Mouse (Mus musculus) embryonic facial prominence, embryonic 13.5 days (tissue): ENCODE measurements around the gene Tmem229b. TPM values are rescaled to one million over a fixed set of nuclear protein-coding genes. Genes with fewer than 3 reads are reported as not detected.
"Not testable (repeated sequence)": the region's sequence is repeated elsewhere in the genome, so short reads cannot be mapped to it uniquely, and the experiment has no call there.

Source experiments
- ATAC-seq: fragments of 200-750 bp; cut with Nextera tagmentation; 2 replicates; pipeline ENCODE4 v1.8.0; 2017; ENCODE audit warnings: low read depth; ENCODE audit not compliant: insufficient number of reproducible peaks, insufficient read depth, low FRiP score, low TSS enrichment
- H3K27ac ChIP-seq: fragments of 300-500 bp; sonication (generic); 2 replicates; pipeline ENCODE4 v1.5.1; 2015; ENCODE audit warnings: moderate library complexity, mild to moderate bottlenecking, inconsistent platforms
- H3K27me3 ChIP-seq: fragments of 300-500 bp; sonication (generic); 2 replicates; pipeline ENCODE4 v1.6.1; 2015; ENCODE audit warnings: mild to moderate bottlenecking, inconsistent platforms
- H3K36me3 ChIP-seq: fragments of 300-500 bp; sonication (generic); 2 replicates; pipeline ENCODE4 v1.6.1; 2015; ENCODE audit warnings: mild to moderate bottlenecking, inconsistent platforms
- H3K4me1 ChIP-seq: fragments of 300-500 bp; sonication (generic); 2 replicates; pipeline ENCODE4 v1.6.1; 2015; ENCODE audit warnings: inconsistent platforms
- H3K4me2 ChIP-seq: fragments of 300-500 bp; sonication (generic); 2 replicates; pipeline ENCODE4 v1.6.1; 2015; ENCODE audit warnings: moderate library complexity, mild to moderate bottlenecking, inconsistent platforms
- H3K4me3 ChIP-seq: fragments of 300-500 bp; sonication (generic); 2 replicates; pipeline ENCODE4 v1.5.1; 2015; ENCODE audit warnings: mild to moderate bottlenecking, inconsistent platforms
- H3K9ac ChIP-seq: fragments of 300-500 bp; sonication (generic); 2 replicates; pipeline ENCODE4 v1.6.1; 2015; ENCODE audit warnings: mild to moderate bottlenecking, inconsistent platforms
- H3K9me3 ChIP-seq: fragments of 300-500 bp; sonication (generic); 2 replicates; pipeline ENCODE4 v1.6.1; 2016; ENCODE audit warnings: inconsistent platforms
- WGBS: fragments of 180-500 bp; shearing (Covaris S2); methylation state at CpG from one replicate; pipeline ENCODE4 v1.1.7; 2015; ENCODE audit warnings: mixed read lengths; 5-methylcytosine and 5-hydroxymethylcytosine counted together
- polyA plus RNA-seq: library from polyadenylated mRNA; unstranded; fragments of >200 nt; fragmentation: Nextera tagmentation; extraction: Ambion mirVana; gene quantifications from 2 replicates; pipeline ENCODE4 v1.2.1, GENCODE M21; 2015

Tmem229b gene
- polyA plus RNA-seq, 1 experiment from 2014 or later: 6.4 TPM

DNA sequence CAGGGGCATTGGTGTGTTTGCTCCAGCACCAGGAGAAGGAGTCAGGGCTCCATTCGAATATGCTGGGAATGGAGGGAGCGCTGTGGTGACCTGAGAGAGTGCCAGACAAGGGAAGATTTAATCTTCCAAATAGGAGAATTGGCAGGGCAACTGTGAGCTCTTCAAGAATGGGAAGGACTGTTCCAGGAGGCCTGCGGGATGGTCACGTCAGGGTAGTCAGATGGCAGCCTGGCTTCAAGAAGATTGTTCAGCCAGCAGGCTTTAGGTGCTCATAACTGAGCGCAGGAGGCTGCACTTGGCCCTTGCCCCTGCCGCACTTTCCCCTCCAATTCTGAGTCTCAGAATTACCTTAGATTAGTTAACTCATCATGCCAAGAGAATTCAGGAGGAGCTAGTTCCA is 64.5 kb downstream of the Tmem229b start:
- H3K4me2 ChIP-seq: no peak overlapping the region
- H3K27me3 ChIP-seq: no peaks in the 10 kb centered on the region
- no peaks in the 10 kb centered on the region for H3K36me3 ChIP-seq
- 86% methylated on average over 6 of the region's 6 CpGs for WGBS
- no peaks in the 10 kb centered on the region for H3K4me1 ChIP-seq
- no peak overlapping the region for H3K4me3 ChIP-seq
- H3K9ac ChIP-seq: no peak overlapping the region
- H3K27ac ChIP-seq: no peak overlapping the region
- no peak for ATAC-seq
- no peaks in the 10 kb centered on the region for H3K9me3 ChIP-seq

- no peak overlapping the region for H3K4me2 ChIP-seq
- H3K27me3 ChIP-seq: no peaks in the 10 kb centered on the region
- ATAC-seq: peak; percentile 59; the same call in 1 of the 2 replicates
- H3K9ac ChIP-seq: no peak overlapping the region
- H3K9me3 ChIP-seq: no peaks in the 10 kb centered on the region
- WGBS: 85% methylated on average over 5 of the region's 5 CpGs
- no peak overlapping the region for H3K4me3 ChIP-seq
- no peak overlapping the region for H3K27ac ChIP-seq
- no peaks in the 10 kb centered on the region for H3K4me1 ChIP-seq
- no peaks in the 10 kb centered on the region for H3K36me3 ChIP-seq
Measured at GRCm38 (mm10) chr12:78940081-78940480, 67.3 kb downstream of the Tmem229b start.

DNA sequence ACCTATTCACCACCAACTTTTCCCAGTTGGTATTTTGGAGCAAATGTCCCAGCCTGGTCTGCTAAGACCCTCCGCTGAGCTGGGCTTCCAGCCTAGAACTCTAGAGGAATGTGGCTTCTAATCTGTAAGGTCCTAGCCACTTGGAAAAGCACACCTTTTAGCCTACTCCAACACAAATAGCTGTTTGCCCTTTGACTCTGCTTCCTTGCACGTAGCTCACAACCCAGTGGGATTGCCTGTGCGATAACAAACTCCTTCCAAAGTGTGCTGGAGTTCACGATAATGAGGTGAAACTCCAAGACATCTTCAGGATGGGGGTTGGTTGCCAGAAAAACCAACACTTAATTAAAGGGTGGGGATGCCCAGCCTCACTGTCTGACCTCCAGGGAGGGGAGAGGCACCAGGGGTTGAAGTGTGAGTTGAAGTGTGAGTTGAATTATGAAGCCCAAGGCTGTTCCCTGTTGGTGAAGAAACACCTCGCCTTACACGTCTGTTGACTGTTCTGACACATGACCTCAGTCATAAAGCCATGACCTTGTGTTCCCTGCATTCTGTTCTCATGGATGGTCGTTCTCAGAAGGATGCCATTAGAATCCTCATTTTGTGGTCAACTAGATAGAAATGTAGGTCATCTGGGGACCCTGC is 67.9 kb downstream of the Tmem229b start:
- H3K4me3 ChIP-seq: no peak overlapping the region
- no peak overlapping the region for H3K4me2 ChIP-seq
- H3K9ac ChIP-seq: no peak overlapping the region
- H3K27ac ChIP-seq: no peak overlapping the region
- H3K36me3 ChIP-seq: no peaks in the 10 kb centered on the region
- no peaks in the 10 kb centered on the region for H3K27me3 ChIP-seq
- no peak for ATAC-seq
- H3K9me3 ChIP-seq: no peaks in the 10 kb centered on the region
- no peaks in the 10 kb centered on the region for H3K4me1 ChIP-seq
- WGBS: 73% methylated on average over 7 of the region's 7 CpGs

GRCm38 (mm10) chr12:78936494-78936893 is 70.9 kb downstream of the Tmem229b start:
- no peaks in the 10 kb centered on the region for H3K36me3 ChIP-seq
- no peak overlapping the region for H3K4me3 ChIP-seq
- H3K4me1 ChIP-seq: no peaks in the 10 kb centered on the region
- no peak overlapping the region for H3K4me2 ChIP-seq
- H3K27me3 ChIP-seq: no peaks in the 10 kb centered on the region
- no peak overlapping the region for H3K27ac ChIP-seq
- WGBS: 37% methylated on average over 4 of the region's 4 CpGs
- no peak for ATAC-seq
- no peaks in the 10 kb centered on the region for H3K9me3 ChIP-seq
- no peak overlapping the region for H3K9ac ChIP-seq

DNA sequence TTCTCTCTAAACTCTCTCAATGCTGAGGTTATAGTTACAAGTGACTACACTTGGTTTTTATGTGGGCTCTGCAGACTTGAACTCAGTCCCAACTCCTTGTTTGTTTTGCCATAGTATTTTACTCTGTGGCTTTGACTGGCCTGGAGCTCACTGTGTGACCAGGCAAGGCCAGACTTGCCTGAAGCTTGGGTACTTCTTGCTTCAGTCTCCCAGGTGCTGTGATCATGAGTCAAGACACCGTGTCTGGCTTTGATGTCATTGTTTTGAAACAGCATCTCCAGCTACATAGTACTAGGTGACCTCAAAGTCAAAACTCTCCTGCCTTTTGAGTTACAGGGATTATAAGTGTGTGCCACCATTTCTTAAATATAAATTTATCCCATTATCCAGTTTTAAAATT is 77.5 kb downstream of the Tmem229b start:
- no peak overlapping the region for H3K9ac ChIP-seq
- no peaks in the 10 kb centered on the region for H3K36me3 ChIP-seq
- H3K4me3 ChIP-seq: no peak overlapping the region
- H3K9me3 ChIP-seq: no peaks in the 10 kb centered on the region
- WGBS: 67% methylated on average over 1 of the region's 1 CpGs
- no peaks in the 10 kb centered on the region for H3K4me1 ChIP-seq
- no peak for ATAC-seq
- H3K27ac ChIP-seq: no peak overlapping the region
- H3K4me2 ChIP-seq: no peak overlapping the region
- H3K27me3 ChIP-seq: no peaks in the 10 kb centered on the region

- H3K27ac ChIP-seq: no peak overlapping the region
Measured at GRCm38 (mm10) chr12:78927287-78927686, 80.1 kb downstream of the Tmem229b start.

DNA sequence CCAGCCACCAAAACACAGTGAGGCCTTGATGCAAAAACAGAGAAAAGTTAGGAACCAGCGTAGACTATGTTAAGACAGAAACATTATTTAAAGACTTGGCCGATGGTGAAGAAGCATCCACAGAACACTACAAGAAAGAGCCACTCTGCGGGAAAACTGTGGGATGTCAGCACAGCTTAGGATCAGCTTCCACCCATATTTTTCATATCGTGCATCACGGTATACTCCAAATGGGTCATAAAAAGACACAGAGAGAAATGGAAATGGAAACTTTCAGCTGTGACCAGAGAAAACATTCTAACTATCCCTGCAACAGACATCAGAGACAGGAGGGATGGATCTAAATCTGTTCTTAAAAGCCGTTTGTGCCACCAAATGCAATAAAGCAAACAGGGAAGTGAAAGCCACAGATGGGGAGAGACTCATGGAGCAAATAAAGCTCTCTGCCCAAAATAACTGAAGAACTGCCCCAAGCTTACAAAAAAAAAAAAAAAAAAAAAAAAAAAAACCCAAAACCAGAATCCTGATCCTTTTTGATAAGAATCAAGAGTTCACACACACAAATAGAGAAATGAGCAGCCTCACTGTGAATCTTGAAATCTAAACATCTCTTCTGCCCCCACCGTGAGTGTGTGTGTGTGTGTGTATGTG is 83.8 kb downstream of the Tmem229b start:
- Histone ChIP-seq H3K4me1 (peaks cover 6% of the 10 kb centered on the region; the same call in 1 of the 2 replicates), H3K36me3 (no peaks in the 10 kb centered on the region), H3K4me3 (no peak overlapping the region), H3K27me3 (no peaks in the 10 kb centered on the region), H3K9ac (no peak overlapping the region), H3K9me3 (no peaks in the 10 kb centered on the region), H3K4me2 (no peak overlapping the region), H3K27ac (no peak overlapping the region)
- WGBS: 85% methylated on average over 7 of the region's 7 CpGs
- no peak for ATAC-seq

More at GRCm38 (mm10) chr12:78927287-78927686, 80.1 kb downstream of the Tmem229b start:
- no peak for ATAC-seq
- Histone ChIP-seq H3K4me1 (no peaks in the 10 kb centered on the region), H3K9me3 (no peaks in the 10 kb centered on the region), H3K9ac (no peak overlapping the region), H3K4me3 (no peak overlapping the region), H3K36me3 (no peaks in the 10 kb centered on the region), H3K27me3 (no peaks in the 10 kb centered on the region), H3K4me2 (no peak overlapping the region)
- 67% methylated on average over 5 of the region's 5 CpGs for WGBS

GRCm38 (mm10) chr12:78922977-78923376 is 84.5 kb downstream of the Tmem229b start:
- not testable (repeated sequence) for H3K9me3 ChIP-seq, H3K4me1 ChIP-seq, H3K27me3 ChIP-seq, ATAC-seq, H3K4me2 ChIP-seq, H3K4me3 ChIP-seq, H3K36me3 ChIP-seq, H3K9ac ChIP-seq, H3K27ac ChIP-seq

GRCm38 (mm10) chr12:78922058-78922457 is 85.4 kb downstream of the Tmem229b start:
- H3K4me3 ChIP-seq: no peak overlapping the region
- ATAC-seq: no peak
- WGBS: 72% methylated on average over 3 of the region's 3 CpGs
- no peak overlapping the region for H3K9ac ChIP-seq
- H3K9me3 ChIP-seq: no peaks in the 10 kb centered on the region
- no peak overlapping the region for H3K27ac ChIP-seq
- H3K27me3 ChIP-seq: no peaks in the 10 kb centered on the region
- no peaks in the 10 kb centered on the region for H3K36me3 ChIP-seq
- no peak overlapping the region for H3K4me2 ChIP-seq
- peaks cover 9% of the 10 kb centered on the region for H3K4me1 ChIP-seq

DNA sequence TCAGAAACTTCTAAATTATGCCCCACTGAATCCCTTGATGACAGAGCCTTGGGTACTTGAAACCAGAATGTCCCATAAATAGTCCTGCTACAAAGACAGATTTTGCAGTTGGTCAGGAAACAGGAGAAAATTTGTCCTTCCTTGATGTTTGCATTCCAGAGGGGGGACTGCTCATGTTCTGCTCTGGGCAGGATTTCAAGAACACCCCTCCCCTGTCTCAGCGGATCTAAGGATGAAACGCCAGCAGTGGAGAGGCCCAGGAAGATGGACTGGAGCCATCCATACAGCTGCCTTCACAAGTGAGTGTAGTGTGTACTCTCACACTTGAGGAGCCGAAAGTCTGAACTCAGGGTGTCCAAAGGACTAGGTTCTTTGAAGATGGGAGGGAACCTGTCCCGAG is 86.0 kb downstream of the Tmem229b start:
- no peaks in the 10 kb centered on the region for H3K27me3 ChIP-seq
- no peak for ATAC-seq

DNA sequence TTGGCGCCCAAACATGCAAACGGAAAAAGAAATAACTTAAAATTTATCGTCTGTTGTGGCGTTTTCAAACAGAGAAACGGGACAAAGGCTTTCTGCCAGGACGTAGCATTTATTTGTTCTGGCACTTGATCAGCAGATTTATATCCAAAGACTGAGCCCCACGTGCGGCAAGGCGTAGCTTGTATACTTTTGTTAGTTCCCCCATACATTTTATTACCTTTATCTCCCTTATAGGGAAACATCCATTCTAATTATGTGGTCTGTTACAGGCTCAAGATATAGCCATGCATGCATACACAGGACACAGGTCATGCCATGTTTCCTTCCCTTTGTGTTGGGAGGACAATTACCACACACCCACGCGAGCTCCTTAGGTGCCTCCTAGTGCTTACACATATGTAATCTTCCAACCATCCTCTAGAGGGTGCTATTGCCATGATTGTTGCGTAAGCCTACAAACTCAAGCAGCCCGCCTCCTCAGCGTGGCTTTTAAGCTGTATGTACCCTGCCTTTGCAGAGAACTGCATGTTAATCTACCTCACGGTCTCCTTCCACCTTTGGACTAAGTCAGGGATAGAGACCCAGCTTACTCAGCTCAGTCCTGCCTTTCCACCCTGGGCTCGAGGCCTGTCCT is 88.2 kb downstream of the Tmem229b start:
- Histone ChIP-seq H3K27me3 (peaks cover 2% of the 10 kb centered on the region), H3K9me3 (no peaks in the 10 kb centered on the region), H3K9ac (no peak overlapping the region), H3K36me3 (no peaks in the 10 kb centered on the region), H3K27ac (no peak overlapping the region), H3K4me1 (peaks cover 9% of the 10 kb centered on the region), H3K4me3 (0 out of 2 replicates have a peak overlapping the region, but pooled peaks have one; percentile 11), H3K4me2 (peak overlapping the region; percentile 50)
- 25% methylated on average over 16 of the region's 16 CpGs for WGBS
- no peak for ATAC-seq

More for the DNA sequence above, 86.0 kb downstream of the Tmem229b start:
- Histone ChIP-seq H3K4me2 (no peak overlapping the region), H3K36me3 (no peaks in the 10 kb centered on the region), H3K4me3 (no peak overlapping the region), H3K4me1 (peaks cover 9% of the 10 kb centered on the region), H3K27ac (no peak overlapping the region), H3K9me3 (no peaks in the 10 kb centered on the region), H3K9ac (no peak overlapping the region)
- 71% methylated on average over 4 of the region's 4 CpGs for WGBS
